Mouse (Mus musculus): ENCODE measurements around the gene Isy1. TPM values are rescaled to one million over a fixed set of nuclear protein-coding genes. Genes with fewer than 3 reads are reported as not detected.

The Isy1 gene
- polyA plus RNA-seq, 1 experiment from 2014 or later = 26.4 TPM

GRCm38 (mm10) chr6:87780546-87781301 is 57.9 kb downstream of the Isy1 start:
- Histone ChIP-seq H3K36me3 (ENCODE audit: control insufficient read depth, insufficient read depth) (no peaks in the 10 kb centered on the region), H3K9ac (ENCODE audit: low read depth, low read length) (no peak overlapping the region), H3K4me2 (replicated peaks; ENCODE audit: low read depth) (no peak overlapping the region), H3K9me3 (ENCODE audit: control insufficient read depth) (no peaks in the 10 kb centered on the region), H3K4me3 (ENCODE audit: low read depth, low read length) (no peak overlapping the region), H3K4me1 (replicated peaks; ENCODE audit: control insufficient read depth, insufficient read depth, low read length) (peaks cover 14% of the 10 kb centered on the region), H3K27me3 (replicated peaks; ENCODE audit: control insufficient read depth, insufficient read depth, low read length) (no peaks in the 10 kb centered on the region), H3K27ac (ENCODE audit: low read depth, low read length) (no peak overlapping the region)
- 79% methylated on average over 10 of the region's 10 CpGs for WGBS
- ATAC-seq = no peak
- TF ChIP-seq CTCF (IDR thresholded peaks at IDR 0.05; ENCODE audit: low read depth) = no peak

GRCm38 (mm10) chr6:87779174-87780165 is 59.1 kb downstream of the Isy1 start:
- no peaks in the 10 kb centered on the region for H3K36me3 ChIP-seq (ENCODE audit: control insufficient read depth, insufficient read depth)
- no peak overlapping the region for H3K9ac ChIP-seq (ENCODE audit: low read depth, low read length)
- H3K27ac ChIP-seq (ENCODE audit: low read depth, low read length) = no peak overlapping the region
- H3K4me1 ChIP-seq (replicated peaks; ENCODE audit: control insufficient read depth, insufficient read depth, low read length) = peaks cover 14% of the 10 kb centered on the region
- H3K27me3 ChIP-seq (replicated peaks; ENCODE audit: control insufficient read depth, insufficient read depth, low read length) = no peaks in the 10 kb centered on the region
- H3K4me3 ChIP-seq (ENCODE audit: low read depth, low read length) = no peak overlapping the region
- no peaks in the 10 kb centered on the region for H3K9me3 ChIP-seq (ENCODE audit: control insufficient read depth)
- no peak overlapping the region for H3K4me2 ChIP-seq (replicated peaks; ENCODE audit: low read depth)
- peak; percentile 62 for TF ChIP-seq CTCF (IDR thresholded peaks at IDR 0.05; ENCODE audit: low read depth)
- ATAC-seq = peak; percentile 32; the same call in 1 of the 2 replicates
- WGBS = 86% methylated on average over 11 of the region's 11 CpGs

- Histone ChIP-seq H3K27ac (ENCODE audit: low read depth, low read length) (no peak overlapping the region; the same call in 1 of the 2 replicates), H3K9me3 (ENCODE audit: control insufficient read depth) (no peaks in the 10 kb centered on the region), H3K4me1 (replicated peaks; ENCODE audit: control insufficient read depth, insufficient read depth, low read length) (peaks cover 14% of the 10 kb centered on the region), H3K9ac (ENCODE audit: low read depth, low read length) (no peak overlapping the region), H3K4me3 (ENCODE audit: low read depth, low read length) (no peak overlapping the region), H3K27me3 (replicated peaks; ENCODE audit: control insufficient read depth, insufficient read depth, low read length) (no peaks in the 10 kb centered on the region), H3K4me2 (replicated peaks; ENCODE audit: low read depth) (no peak overlapping the region), H3K36me3 (ENCODE audit: control insufficient read depth, insufficient read depth) (no peaks in the 10 kb centered on the region)
- no peak for TF ChIP-seq CTCF (IDR thresholded peaks at IDR 0.05; ENCODE audit: low read depth)
- WGBS = 50% methylated on average over 11 of the region's 11 CpGs
- peak; percentile 45; the same call in 1 of the 2 replicates for ATAC-seq
Measured at GRCm38 (mm10) chr6:87778294-87779173, 60.1 kb downstream of the Isy1 start.

GRCm38 (mm10) chr6:87777842-87778241 is 60.8 kb downstream of the Isy1 start, which contains the start of gene Gp9:
Gp9 (plus strand) TSS chr6:87778072.
- Histone ChIP-seq H3K9ac (ENCODE audit: low read depth, low read length) (no peak within 1 kb of the TSS), H3K27ac (ENCODE audit: low read depth, low read length) (peak within 1 kb of the TSS; percentile 11), H3K9me3 (ENCODE audit: control insufficient read depth) (no peaks in the 10 kb centered on the region), H3K4me1 (replicated peaks; ENCODE audit: control insufficient read depth, insufficient read depth, low read length) (peaks cover 14% of the 10 kb centered on the region), H3K36me3 (ENCODE audit: control insufficient read depth, insufficient read depth) (no peaks in the 10 kb centered on the region), H3K4me2 (replicated peaks; ENCODE audit: low read depth) (no peak within 1 kb of the TSS), H3K4me3 (ENCODE audit: low read depth, low read length) (no peak within 1 kb of the TSS), H3K27me3 (replicated peaks; ENCODE audit: control insufficient read depth, insufficient read depth, low read length) (no peaks in the 10 kb centered on the region)
- 55% methylated on average over 2 of the region's 2 CpGs for WGBS
- no peak for TF ChIP-seq CTCF (IDR thresholded peaks at IDR 0.05; ENCODE audit: low read depth)
- peak; percentile 57; the same call in 1 of the 2 replicates for ATAC-seq

- ATAC-seq = no peak
- Histone ChIP-seq H3K9me3 (ENCODE audit: control insufficient read depth) (no peaks in the 10 kb centered on the region), H3K27ac (ENCODE audit: low read depth, low read length) (no peak overlapping the region), H3K27me3 (replicated peaks; ENCODE audit: control insufficient read depth, insufficient read depth, low read length) (no peaks in the 10 kb centered on the region), H3K4me1 (replicated peaks; ENCODE audit: control insufficient read depth, insufficient read depth, low read length) (peaks cover 14% of the 10 kb centered on the region), H3K9ac (ENCODE audit: low read depth, low read length) (no peak overlapping the region), H3K4me3 (ENCODE audit: low read depth, low read length) (no peak overlapping the region), H3K36me3 (ENCODE audit: control insufficient read depth, insufficient read depth) (no peaks in the 10 kb centered on the region), H3K4me2 (replicated peaks; ENCODE audit: low read depth) (no peak overlapping the region)
- 82% methylated on average over 1 of the region's 1 CpGs for WGBS
- no peak for TF ChIP-seq CTCF (IDR thresholded peaks at IDR 0.05; ENCODE audit: low read depth)
Measured at GRCm38 (mm10) chr6:87776663-87777062, 61.9 kb downstream of the Isy1 start.
